Mouse (Mus musculus): Measurements from ENCODE around the gene C1qtnf6. TPM values are rescaled to one million over a fixed set of nuclear protein-coding genes. Genes with fewer than 3 reads are reported as not detected.

Gene C1qtnf6
- total and polyA plus RNA-seq, 2 experiments from 2014 or later: 23.0 to 27.4 TPM

DNA sequence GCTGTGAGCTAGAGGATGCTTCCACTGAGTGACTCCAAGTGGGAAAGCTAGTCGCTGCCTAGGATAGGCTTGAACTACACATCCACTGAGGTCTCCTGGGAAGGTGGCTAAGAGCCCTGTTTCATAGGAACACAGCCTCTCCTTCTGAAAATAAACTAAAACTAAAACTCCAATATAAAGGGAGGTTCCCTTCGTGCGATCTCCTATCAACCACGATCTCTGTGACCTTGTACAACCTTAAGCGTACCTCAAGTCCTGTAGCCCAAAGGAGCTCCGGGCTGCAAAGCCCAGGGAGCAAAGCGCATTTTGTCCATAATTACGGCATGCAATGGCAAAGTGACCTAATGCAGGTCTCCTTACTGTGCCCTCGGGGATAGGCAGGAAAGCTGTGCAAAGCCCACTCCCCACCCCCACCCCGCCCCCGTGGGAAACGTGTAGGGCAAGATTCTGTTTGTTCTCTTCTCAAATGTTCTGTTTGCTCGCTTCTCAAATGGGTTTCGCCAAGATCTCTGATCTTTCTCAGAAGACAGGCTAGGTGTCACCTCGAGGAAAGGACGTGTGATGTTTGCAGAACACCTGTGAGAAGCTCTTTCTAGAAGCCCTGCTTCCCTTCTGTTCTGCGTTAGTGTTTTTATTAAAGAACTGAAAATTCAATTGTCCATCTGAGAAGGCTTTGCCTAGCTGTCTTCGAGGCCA is 28.6 kb downstream of the C1qtnf6 start:
- no peaks in the 10 kb centered on the region for H3K9me3 ChIP-seq (replicated peaks; ENCODE audit: control insufficient read depth, low read length)
- WGBS: 79% methylated on average over 18 of the region's 18 CpGs
- no peak overlapping the region for H3K9ac ChIP-seq (replicated peaks; ENCODE audit: low read depth, low read length)
- no peaks in the 10 kb centered on the region for H3K4me1 ChIP-seq (ENCODE audit: control insufficient read depth, insufficient read depth)
- no peak overlapping the region for H3K4me3 ChIP-seq (ENCODE audit: low read depth, low read length)
- TF ChIP-seq CTCF (IDR thresholded peaks at IDR 0.05; ENCODE audit: low read depth): no peak
- TF ChIP-seq EP300 (IDR thresholded peaks at IDR 0.05; ENCODE audit: low read depth): no peak
- no peaks in the 10 kb centered on the region for H3K36me3 ChIP-seq (replicated peaks; ENCODE audit: control insufficient read depth, insufficient read depth, low read length)
- no peak for DNase-seq (ENCODE audit: low spot score)
- H3K4me2 ChIP-seq (ENCODE audit: low read depth, low read length): no peak overlapping the region
- no peaks in the 10 kb centered on the region for H3K27me3 ChIP-seq (ENCODE audit: control insufficient read depth, insufficient read depth, low read length)
- ATAC-seq (ENCODE audit: insufficient read depth, low read depth): no peak
- H3K27ac ChIP-seq (ENCODE audit: low read depth): no peak overlapping the region

DNA sequence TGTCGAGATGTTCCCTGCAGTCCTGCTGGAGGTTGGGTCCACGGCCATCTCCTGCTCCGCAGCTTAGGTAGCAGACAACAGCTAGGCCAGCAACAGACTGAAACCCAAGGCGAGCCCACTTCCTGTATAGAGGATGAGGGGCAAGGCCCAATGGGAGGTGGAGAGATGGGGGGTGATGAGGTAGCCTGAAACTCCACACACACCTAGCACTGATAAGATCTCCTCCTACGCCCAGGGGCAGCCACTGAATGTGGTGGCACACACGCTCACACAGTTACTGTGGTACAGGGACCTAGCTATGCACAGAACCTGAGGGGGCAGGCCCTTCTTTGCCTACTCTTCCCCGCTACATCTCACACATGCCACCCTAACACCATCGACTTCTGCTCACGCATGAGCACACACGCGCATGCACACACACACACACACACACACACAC is 36.2 kb downstream of the C1qtnf6 start, which contains the start of gene Il2rb:
Gene Il2rb, minus strand, starts transcription at position 304 of the 439 bp plus-strand sequence.
- Histone ChIP-seq H3K9me3 (replicated peaks; ENCODE audit: control insufficient read depth, low read length) (no peaks in the 10 kb centered on the region), H3K9ac (replicated peaks; ENCODE audit: low read depth, low read length) (no peak within 1 kb of the TSS), H3K4me2 (ENCODE audit: low read depth, low read length) (no peak within 1 kb of the TSS), H3K36me3 (replicated peaks; ENCODE audit: control insufficient read depth, insufficient read depth, low read length) (no peaks in the 10 kb centered on the region), H3K4me3 (ENCODE audit: low read depth, low read length) (no peak within 1 kb of the TSS), H3K27me3 (ENCODE audit: control insufficient read depth, insufficient read depth, low read length) (no peaks in the 10 kb centered on the region), H3K27ac (ENCODE audit: low read depth) (no peak within 1 kb of the TSS), H3K4me1 (ENCODE audit: control insufficient read depth, insufficient read depth) (no peaks in the 10 kb centered on the region)
- no peak for DNase-seq (ENCODE audit: low spot score)
- ATAC-seq (ENCODE audit: insufficient read depth, low read depth): no peak
- 85% methylated on average over 11 of the region's 11 CpGs for WGBS
- TF ChIP-seq CTCF (IDR thresholded peaks at IDR 0.05; ENCODE audit: low read depth): no peak
- TF ChIP-seq EP300 (IDR thresholded peaks at IDR 0.05; ENCODE audit: low read depth): no peak

DNA sequence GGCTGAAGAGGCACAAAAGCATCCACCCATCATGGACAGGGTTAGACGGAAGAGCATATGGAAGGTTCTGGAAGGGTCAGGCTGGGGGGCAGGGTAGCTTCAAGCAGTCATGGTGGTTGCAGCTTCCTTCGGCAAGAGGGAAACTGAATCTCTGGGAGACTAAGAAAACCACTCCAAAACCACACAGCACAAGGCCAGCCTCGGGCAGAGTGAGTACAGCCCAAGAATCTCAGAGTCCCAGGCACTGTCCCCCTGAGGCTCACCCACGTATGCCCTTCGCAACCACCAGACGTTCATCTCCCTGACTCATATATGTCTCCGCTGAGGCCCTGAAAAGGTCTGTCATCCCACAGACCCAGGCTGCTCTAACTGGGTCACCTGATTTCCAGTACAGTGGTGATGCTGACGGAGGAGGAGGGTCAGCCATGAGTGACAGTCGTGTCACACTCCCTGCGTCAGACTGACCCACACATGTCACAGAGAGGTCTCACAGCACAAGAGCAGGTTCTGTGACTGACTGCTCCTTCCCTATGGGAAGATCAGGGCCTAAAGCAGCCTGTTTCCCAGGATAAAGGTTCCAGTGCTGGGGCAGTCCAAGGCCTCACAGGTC is 37.7 kb downstream of the C1qtnf6 start:
- no peak for ATAC-seq (ENCODE audit: insufficient read depth, low read depth)
- no peak overlapping the region for H3K4me2 ChIP-seq (ENCODE audit: low read depth, low read length)
- no peak overlapping the region for H3K9ac ChIP-seq (replicated peaks; ENCODE audit: low read depth, low read length)
- TF ChIP-seq CTCF (IDR thresholded peaks at IDR 0.05; ENCODE audit: low read depth) (no peak), EP300 (IDR thresholded peaks at IDR 0.05; ENCODE audit: low read depth) (no peak)
- no peaks in the 10 kb centered on the region for H3K9me3 ChIP-seq (replicated peaks; ENCODE audit: control insufficient read depth, low read length)
- H3K4me1 ChIP-seq (ENCODE audit: control insufficient read depth, insufficient read depth): no peaks in the 10 kb centered on the region
- H3K4me3 ChIP-seq (ENCODE audit: low read depth, low read length): no peak overlapping the region
- 78% methylated on average over 10 of the region's 10 CpGs for WGBS
- no peak for DNase-seq (ENCODE audit: low spot score)
- no peaks in the 10 kb centered on the region for H3K27me3 ChIP-seq (ENCODE audit: control insufficient read depth, insufficient read depth, low read length)
- no peaks in the 10 kb centered on the region for H3K36me3 ChIP-seq (replicated peaks; ENCODE audit: control insufficient read depth, insufficient read depth, low read length)
- no peak overlapping the region for H3K27ac ChIP-seq (ENCODE audit: low read depth)

DNA sequence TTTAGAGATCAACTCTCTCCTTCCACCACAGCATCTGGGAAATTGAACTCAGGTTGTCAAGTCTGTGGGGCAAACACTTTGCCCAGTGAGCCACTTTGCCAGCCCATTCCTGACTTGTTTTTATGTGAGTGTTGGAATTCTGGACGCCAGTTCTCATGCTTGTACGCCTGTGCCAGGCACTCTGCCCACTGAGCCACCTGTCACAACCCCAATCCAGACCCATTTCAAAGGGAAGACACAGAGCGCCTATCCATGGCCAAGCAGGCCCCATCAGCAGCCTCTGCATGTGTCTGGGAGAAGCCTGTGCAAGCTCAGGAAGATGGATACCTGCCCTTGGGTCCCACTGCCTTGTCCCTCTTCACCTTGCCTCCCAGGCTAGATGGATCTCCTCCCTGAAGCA is 39.9 kb downstream of the C1qtnf6 start:
- H3K9ac ChIP-seq (replicated peaks; ENCODE audit: low read depth, low read length): no peak overlapping the region
- no peak overlapping the region for H3K27ac ChIP-seq (ENCODE audit: low read depth)
- no peaks in the 10 kb centered on the region for H3K4me1 ChIP-seq (ENCODE audit: control insufficient read depth, insufficient read depth)
- WGBS: 81% methylated on average over 3 of the region's 3 CpGs
- TF ChIP-seq EP300 (IDR thresholded peaks at IDR 0.05; ENCODE audit: low read depth): no peak
- no peak for TF ChIP-seq CTCF (IDR thresholded peaks at IDR 0.05; ENCODE audit: low read depth)
- no peak overlapping the region for H3K4me3 ChIP-seq (ENCODE audit: low read depth, low read length)
- no peaks in the 10 kb centered on the region for H3K36me3 ChIP-seq (replicated peaks; ENCODE audit: control insufficient read depth, insufficient read depth, low read length)
- 0 out of 2 replicates have a peak, but pooled peaks cover 6% of the 10 kb centered on the region for H3K27me3 ChIP-seq (ENCODE audit: control insufficient read depth, insufficient read depth, low read length)
- no peak overlapping the region for H3K4me2 ChIP-seq (ENCODE audit: low read depth, low read length)
- no peaks in the 10 kb centered on the region for H3K9me3 ChIP-seq (replicated peaks; ENCODE audit: control insufficient read depth, low read length)
- ATAC-seq (ENCODE audit: insufficient read depth, low read depth) (no peak), DNase-seq (ENCODE audit: low spot score) (no peak)

DNA sequence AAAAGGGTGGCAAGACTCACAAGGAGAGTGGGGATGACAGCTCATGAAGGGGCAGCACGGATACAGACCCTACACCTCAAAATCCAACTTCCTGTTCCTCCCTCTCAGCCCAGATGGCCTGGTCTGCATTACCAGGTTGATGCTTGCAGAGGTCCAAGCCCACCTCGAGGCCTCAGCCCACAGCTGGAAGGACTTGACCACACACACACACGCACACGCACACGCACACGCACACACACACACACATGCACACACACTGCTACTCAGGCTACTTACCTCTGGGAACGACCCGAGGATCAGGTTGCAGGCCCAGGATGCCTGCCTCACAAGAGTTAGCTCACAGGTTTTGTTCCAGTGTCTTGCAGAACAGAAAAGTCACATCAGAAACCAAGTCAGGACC is 41.3 kb downstream of the C1qtnf6 start:
- TF ChIP-seq EP300 (IDR thresholded peaks at IDR 0.05; ENCODE audit: low read depth): no peak
- no peak for TF ChIP-seq CTCF (IDR thresholded peaks at IDR 0.05; ENCODE audit: low read depth)
- 75% methylated on average over 8 of the region's 8 CpGs for WGBS
- Histone ChIP-seq H3K9me3 (replicated peaks; ENCODE audit: control insufficient read depth, low read length) (no peaks in the 10 kb centered on the region), H3K27ac (ENCODE audit: low read depth) (no peak overlapping the region), H3K4me2 (ENCODE audit: low read depth, low read length) (no peak overlapping the region), H3K36me3 (replicated peaks; ENCODE audit: control insufficient read depth, insufficient read depth, low read length) (no peaks in the 10 kb centered on the region), H3K27me3 (ENCODE audit: control insufficient read depth, insufficient read depth, low read length) (peaks cover 14% of the 10 kb centered on the region), H3K4me1 (ENCODE audit: control insufficient read depth, insufficient read depth) (no peaks in the 10 kb centered on the region), H3K4me3 (ENCODE audit: low read depth, low read length) (no peak overlapping the region), H3K9ac (replicated peaks; ENCODE audit: low read depth, low read length) (no peak overlapping the region)
- no peak for DNase-seq (ENCODE audit: low spot score)
- ATAC-seq (ENCODE audit: insufficient read depth, low read depth): no peak
